Mouse (Mus musculus) brown adipose tissue, adult 24 weeks (tissue): ENCODE measurements around the gene Tmie. TPM values are rescaled to one million over a fixed set of nuclear protein-coding genes. Genes with fewer than 3 reads are reported as not detected.

Experiments
- H3K27ac ChIP-seq: fragments of 200-500 bp; replicated peaks from 2 replicates; pipeline ENCODE4 v1.5.1; 2012; ENCODE audit warnings: low read depth, mild to moderate bottlenecking, low read length
- H3K4me1 ChIP-seq: fragments of 200-500 bp; 2 replicates; pipeline ENCODE4 v1.6.1; 2012; ENCODE audit warnings: low read length, mixed read lengths; ENCODE audit not compliant: control insufficient read depth, insufficient read depth, insufficient read length
- H3K4me3 ChIP-seq: fragments of 200-500 bp; 2 replicates; pipeline ENCODE4 v1.5.1; 2012; ENCODE audit warnings: low read depth, mild to moderate bottlenecking, low read length, moderate library complexity; ENCODE audit not compliant: insufficient read depth
- polyA plus RNA-seq: library from polyadenylated mRNA; stranded (reverse); fragments of >200 nt; gene quantifications from 2 replicates; pipeline ENCODE4 v1.2.4, GENCODE M21; 2012; ENCODE audit not compliant: missing spikeins, insufficient read depth, insufficient read length

Gene Tmie
- polyA plus RNA-seq = 1.5 and 1.8 TPM in 2 replicates

- peak within 1 kb of the TSS; percentile 74 for H3K4me3 ChIP-seq
- peaks cover 21% of the 10 kb centered on the region for H3K4me1 ChIP-seq
- peak within 1 kb of the TSS; percentile 92 for H3K27ac ChIP-seq
Observed at GRCm38 (mm10) chr9:110879998-110880561, at the start of gene Tmie. Gene Tmie, minus strand, starts transcription at chr9:110880113.

GRCm38 (mm10) chr9:110922759-110923158 is 42.8 kb upstream of the Tmie start:
- Histone ChIP-seq H3K27ac (no peak overlapping the region), H3K4me1 (no peaks in the 10 kb centered on the region), H3K4me3 (no peak overlapping the region)

GRCm38 (mm10) chr9:110920665-110921419 is 40.9 kb upstream of the Tmie start:
- H3K27ac ChIP-seq = peak overlapping the region; percentile 86
- no peak overlapping the region for H3K4me3 ChIP-seq

GRCm38 (mm10) chr9:110916786-110917185 is 36.9 kb upstream of the Tmie start, which contains the start of gene Fam240a:
Gene Fam240a, minus strand, starts transcription at chr9:110916861.
- no peak within 1 kb of the TSS for H3K4me3 ChIP-seq

More at GRCm38 (mm10) chr9:110920665-110921419, 40.9 kb upstream of the Tmie start:
- H3K4me1 ChIP-seq = no peaks in the 10 kb centered on the region

GRCm38 (mm10) chr9:110915466-110915865 is 35.6 kb upstream of the Tmie start:
- H3K27ac ChIP-seq = no peak overlapping the region
- no peaks in the 10 kb centered on the region for H3K4me1 ChIP-seq
- H3K4me3 ChIP-seq = no peak overlapping the region

More at GRCm38 (mm10) chr9:110916786-110917185, 36.9 kb upstream of the Tmie start, which contains the start of gene Fam240a:
- Histone ChIP-seq H3K4me1 (no peaks in the 10 kb centered on the region), H3K27ac (no peak within 1 kb of the TSS)

GRCm38 (mm10) chr9:110914631-110915236 is 34.8 kb upstream of the Tmie start:
- H3K4me3 ChIP-seq = no peak overlapping the region
- no peaks in the 10 kb centered on the region for H3K4me1 ChIP-seq
- no peak overlapping the region for H3K27ac ChIP-seq

GRCm38 (mm10) chr9:110909371-110909967 is 29.6 kb upstream of the Tmie start:
- Histone ChIP-seq H3K4me1 (no peaks in the 10 kb centered on the region; the same call in 1 of the 2 replicates), H3K27ac (no peak overlapping the region), H3K4me3 (no peak overlapping the region)

- no peak overlapping the region for H3K4me3 ChIP-seq
- H3K4me1 ChIP-seq = no peaks in the 10 kb centered on the region; the same call in 1 of the 2 replicates
- H3K27ac ChIP-seq = no peak overlapping the region
Observed at GRCm38 (mm10) chr9:110908631-110909016, 28.7 kb upstream of the Tmie start.

- Histone ChIP-seq H3K4me3 (no peak overlapping the region), H3K27ac (no peak overlapping the region), H3K4me1 (no peaks in the 10 kb centered on the region; the same call in 1 of the 2 replicates)
Observed at GRCm38 (mm10) chr9:110907838-110908630, 28.1 kb upstream of the Tmie start.

GRCm38 (mm10) chr9:110907201-110907837 is 27.4 kb upstream of the Tmie start:
- no peak overlapping the region for H3K27ac ChIP-seq
- H3K4me1 ChIP-seq = no peaks in the 10 kb centered on the region; the same call in 1 of the 2 replicates
- H3K4me3 ChIP-seq = no peak overlapping the region

GRCm38 (mm10) chr9:110902271-110902670 is 22.4 kb upstream of the Tmie start:
- no peaks in the 10 kb centered on the region for H3K4me1 ChIP-seq
- no peak overlapping the region for H3K4me3 ChIP-seq
- no peak overlapping the region for H3K27ac ChIP-seq

GRCm38 (mm10) chr9:110901204-110901603 is 21.3 kb upstream of the Tmie start:
- Histone ChIP-seq H3K4me3 (no peak overlapping the region), H3K27ac (no peak overlapping the region), H3K4me1 (no peaks in the 10 kb centered on the region)

- Histone ChIP-seq H3K4me3 (no peak overlapping the region), H3K4me1 (no peaks in the 10 kb centered on the region), H3K27ac (no peak overlapping the region)
Observed at GRCm38 (mm10) chr9:110899451-110900008, 19.6 kb upstream of the Tmie start.

- H3K4me3 ChIP-seq = no peak overlapping the region
- no peak overlapping the region for H3K27ac ChIP-seq
- H3K4me1 ChIP-seq = peaks cover 7% of the 10 kb centered on the region
Observed at GRCm38 (mm10) chr9:110896595-110896994, 16.7 kb upstream of the Tmie start.
